Mouse (Mus musculus) heart, embryonic 15.5 days (tissue): ENCODE results near the gene Fnip2. TPM values are rescaled to one million over a fixed set of nuclear protein-coding genes. Genes with fewer than 3 reads are reported as not detected.
"Not testable (repeated sequence)": the region's sequence is repeated elsewhere in the genome, so short reads cannot be mapped to it uniquely, and the experiment has no call there.

Experiments
- ATAC-seq: fragments of 200-750 bp; cut with Nextera tagmentation; replicated peaks from 2 replicates; pipeline ENCODE4 v1.8.0; 2017; ENCODE audit warnings: low read depth, moderate TSS enrichment; ENCODE audit not compliant: insufficient number of reproducible peaks, insufficient read depth, low FRiP score
- H3K27ac ChIP-seq: fragments of 300-500 bp; sonication (generic); 2 replicates; pipeline ENCODE4 v1.5.1; 2015; ENCODE audit warnings: mild to moderate bottlenecking, inconsistent platforms
- H3K27me3 ChIP-seq: fragments of 300-500 bp; sonication (generic); 2 replicates; pipeline ENCODE4 v1.6.1; 2015; ENCODE audit warnings: inconsistent platforms
- H3K36me3 ChIP-seq: fragments of 300-500 bp; sonication (generic); 2 replicates; pipeline ENCODE4 v1.6.1; 2015; ENCODE audit warnings: mild to moderate bottlenecking, inconsistent platforms
- H3K4me1 ChIP-seq: fragments of 300-500 bp; sonication (generic); replicated peaks from 2 replicates; pipeline ENCODE4 v1.6.1; 2015; ENCODE audit warnings: inconsistent platforms
- H3K4me2 ChIP-seq: fragments of 300-500 bp; sonication (generic); 2 replicates; pipeline ENCODE4 v1.6.1; 2015; ENCODE audit warnings: inconsistent platforms, mild to moderate bottlenecking, moderate library complexity
- H3K4me3 ChIP-seq: fragments of 300-500 bp; sonication (generic); 2 replicates; pipeline ENCODE4 v1.5.1; 2015; ENCODE audit warnings: mild to moderate bottlenecking, inconsistent platforms
- H3K9ac ChIP-seq: fragments of 300-500 bp; sonication (generic); 2 replicates; pipeline ENCODE4 v1.6.1; 2015; ENCODE audit warnings: mild to moderate bottlenecking, inconsistent platforms
- H3K9me3 ChIP-seq: fragments of 300-500 bp; sonication (generic); replicated peaks from 2 replicates; pipeline ENCODE4 v1.6.1; 2016; ENCODE audit warnings: inconsistent platforms
- WGBS: fragments of 180-500 bp; shearing (Covaris S2); methylation state at CpG from one replicate; pipeline ENCODE4 v1.1.7; 2015; ENCODE audit warnings: mixed read lengths; 5-methylcytosine and 5-hydroxymethylcytosine counted together
- polyA plus RNA-seq: library from polyadenylated mRNA; unstranded; fragments of >200 nt; fragmentation: Nextera tagmentation; extraction: Ambion mirVana; gene quantifications from 2 replicates; pipeline ENCODE4 v1.2.1, GENCODE M21; 2015

Fnip2 gene
- polyA plus RNA-seq, 1 experiment from 2014 or later: 2.9 TPM

DNA sequence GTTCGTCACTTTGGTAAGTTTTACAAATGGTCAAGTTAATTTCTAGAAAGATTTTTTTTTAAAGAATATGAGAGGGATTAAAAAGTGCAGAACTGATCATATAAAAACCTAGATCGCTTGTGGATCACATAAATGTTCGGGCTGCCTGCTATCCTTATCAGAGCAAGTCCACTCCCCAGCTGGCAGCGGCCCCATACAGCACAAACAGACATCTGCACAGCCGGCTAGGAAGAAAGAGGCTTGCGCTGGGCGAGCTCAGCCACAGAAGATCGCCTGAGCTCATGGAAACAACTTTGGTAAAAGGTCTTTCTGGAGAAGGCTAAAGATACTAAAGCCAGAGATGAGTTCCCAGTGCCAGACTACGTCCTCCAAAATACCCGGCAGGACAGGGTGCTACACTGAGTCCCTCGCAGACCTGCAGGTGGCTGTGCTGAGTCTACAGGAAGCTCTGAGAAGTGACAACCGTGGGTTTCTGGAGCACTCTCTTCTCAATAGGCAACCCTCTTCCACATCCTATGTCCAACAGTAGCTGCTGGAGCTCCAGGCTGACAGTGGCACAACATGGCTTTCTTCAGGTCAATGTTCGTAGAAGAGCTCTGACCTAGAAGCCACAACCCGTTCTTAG, 108.8 kb downstream of the Fnip2 start:
- no peak overlapping the region for H3K4me3 ChIP-seq
- H3K9ac ChIP-seq: no peak overlapping the region
- no peaks in the 10 kb centered on the region for H3K9me3 ChIP-seq
- peaks cover 13% of the 10 kb centered on the region for H3K36me3 ChIP-seq
- H3K27ac ChIP-seq: no peak overlapping the region
- ATAC-seq: no peak
- H3K4me2 ChIP-seq: no peak overlapping the region
- WGBS: 69% methylated on average over 14 of the region's 14 CpGs
- no peaks in the 10 kb centered on the region for H3K27me3 ChIP-seq
- no peaks in the 10 kb centered on the region for H3K4me1 ChIP-seq

- H3K9me3 ChIP-seq: no peaks in the 10 kb centered on the region
- 62% methylated on average over 11 of the region's 11 CpGs for WGBS
- H3K9ac ChIP-seq: no peak overlapping the region
- no peaks in the 10 kb centered on the region for H3K27me3 ChIP-seq
- no peak overlapping the region for H3K4me2 ChIP-seq
- ATAC-seq: no peak
- no peak overlapping the region for H3K27ac ChIP-seq
- peaks cover 7% of the 10 kb centered on the region for H3K36me3 ChIP-seq
- no peak overlapping the region for H3K4me3 ChIP-seq
- H3K4me1 ChIP-seq: no peaks in the 10 kb centered on the region
Measured at GRCm38 (mm10) chr3:79455761-79456160, 111.8 kb downstream of the Fnip2 start.

DNA sequence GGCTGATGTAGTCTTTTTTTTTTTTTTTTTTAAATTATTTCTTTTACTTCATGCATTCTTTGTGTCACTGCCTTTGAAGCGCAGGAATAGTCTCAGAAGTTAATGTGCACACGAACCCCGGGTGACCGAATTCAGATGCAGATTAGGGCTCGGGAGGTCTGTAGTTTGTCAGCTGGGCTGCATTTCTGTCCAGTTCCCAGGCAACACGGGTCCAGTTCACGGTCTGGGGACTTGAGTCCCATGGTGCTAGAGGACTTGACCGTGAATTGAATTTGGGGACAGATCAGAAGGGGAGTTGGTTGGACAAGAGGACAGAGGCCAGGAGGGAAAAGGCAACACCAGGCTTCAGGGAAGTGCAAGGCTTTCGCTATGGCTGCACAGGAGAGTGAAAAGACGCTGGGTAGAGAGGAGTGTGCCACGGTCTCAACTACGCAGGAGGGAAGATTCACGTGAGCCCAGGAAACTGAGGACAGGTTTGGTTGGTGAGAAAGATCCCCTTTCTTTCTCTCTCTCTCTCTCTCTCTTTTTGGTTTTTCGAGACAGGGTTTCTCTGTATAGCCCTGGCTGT, 114.8 kb downstream of the Fnip2 start:
- H3K27me3 ChIP-seq: no peaks in the 10 kb centered on the region
- no peak overlapping the region for H3K27ac ChIP-seq
- no peak for ATAC-seq
- H3K4me2 ChIP-seq: no peak overlapping the region
- WGBS: 79% methylated on average over 14 of the region's 14 CpGs
- no peak overlapping the region for H3K9ac ChIP-seq
- H3K9me3 ChIP-seq: no peaks in the 10 kb centered on the region
- no peaks in the 10 kb centered on the region for H3K4me1 ChIP-seq
- H3K36me3 ChIP-seq: no peaks in the 10 kb centered on the region
- H3K4me3 ChIP-seq: no peak overlapping the region

DNA sequence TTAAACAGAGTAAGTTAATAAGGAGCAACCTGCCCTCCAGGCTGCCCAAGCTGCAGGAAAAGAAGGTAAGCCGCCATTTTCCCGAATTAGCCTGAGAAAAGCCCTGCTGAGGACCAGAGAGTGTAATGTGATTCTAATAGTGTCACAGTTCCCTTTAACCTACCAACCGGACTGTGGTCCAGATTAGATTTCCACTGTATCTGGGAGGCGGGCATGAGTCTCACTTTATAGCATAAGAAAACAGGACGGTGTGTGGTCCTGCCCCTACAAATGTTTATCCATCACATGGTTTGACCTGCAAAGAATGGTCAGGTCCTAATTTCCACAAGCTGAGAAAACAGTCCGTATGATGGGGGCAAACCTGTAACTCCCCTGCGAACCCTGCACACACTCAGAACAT, 118.2 kb downstream of the Fnip2 start:
- H3K4me3 ChIP-seq: no peak overlapping the region
- WGBS: 82% methylated on average over 7 of the region's 7 CpGs
- no peak overlapping the region for H3K27ac ChIP-seq
- no peak for ATAC-seq
- no peak overlapping the region for H3K4me2 ChIP-seq
- H3K9ac ChIP-seq: no peak overlapping the region
- H3K27me3 ChIP-seq: no peaks in the 10 kb centered on the region
- 0 out of 2 replicates have a peak, but pooled peaks cover 2% of the 10 kb centered on the region for H3K4me1 ChIP-seq
- no peaks in the 10 kb centered on the region for H3K9me3 ChIP-seq
- H3K36me3 ChIP-seq: no peaks in the 10 kb centered on the region

DNA sequence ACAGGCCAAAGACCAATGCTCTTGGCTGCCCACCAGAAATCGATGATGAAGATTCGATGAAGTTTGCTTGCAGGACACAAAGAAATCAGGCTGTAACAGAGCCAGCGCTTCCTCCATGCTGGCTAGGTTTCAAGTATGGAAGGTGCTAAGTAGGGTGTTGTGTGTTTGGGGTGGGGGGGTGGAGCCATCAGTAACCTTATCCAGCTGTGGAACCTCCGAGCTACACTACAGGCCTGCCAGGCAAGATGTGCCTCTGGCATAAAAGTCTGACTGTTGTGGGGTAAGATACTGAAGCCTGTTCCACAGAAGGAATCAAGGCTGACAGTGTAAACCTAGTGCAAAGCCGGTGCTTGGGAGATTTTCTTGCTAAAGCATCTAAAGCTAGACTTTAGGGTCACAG, 119.2 kb downstream of the Fnip2 start:
- no peak for ATAC-seq
- Histone ChIP-seq H3K27ac (no peak overlapping the region), H3K4me1 (0 out of 2 replicates have a peak, but pooled peaks cover 2% of the 10 kb centered on the region), H3K4me3 (no peak overlapping the region), H3K36me3 (no peaks in the 10 kb centered on the region), H3K9ac (no peak overlapping the region), H3K9me3 (no peaks in the 10 kb centered on the region), H3K4me2 (no peak overlapping the region), H3K27me3 (no peaks in the 10 kb centered on the region)
- WGBS: 79% methylated on average over 5 of the region's 5 CpGs

DNA sequence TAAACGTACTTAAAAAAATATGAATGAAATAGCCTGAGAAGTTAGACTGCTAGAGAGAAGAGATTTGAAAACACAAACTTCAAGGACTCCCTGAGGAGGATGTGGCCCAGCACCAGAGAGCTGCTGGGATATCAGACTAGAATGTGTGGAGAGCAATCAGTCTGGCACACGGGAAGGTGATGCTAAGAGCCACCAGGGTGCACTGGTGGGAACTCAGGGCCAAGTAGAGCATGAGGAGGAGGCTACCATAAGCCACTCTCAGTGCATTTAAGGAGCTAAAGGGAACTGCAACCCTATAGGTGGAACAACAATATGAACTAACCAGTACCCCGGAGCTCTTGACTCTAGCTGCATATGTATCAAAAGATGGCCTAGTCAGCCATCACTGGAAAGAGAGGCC, 120.9 kb downstream of the Fnip2 start:
- not testable (repeated sequence) for H3K4me2 ChIP-seq, H3K4me1 ChIP-seq, H3K36me3 ChIP-seq, H3K27ac ChIP-seq, H3K27me3 ChIP-seq, H3K9ac ChIP-seq, ATAC-seq, H3K9me3 ChIP-seq, H3K4me3 ChIP-seq
- 70% methylated on average over 3 of the region's 3 CpGs for WGBS

DNA sequence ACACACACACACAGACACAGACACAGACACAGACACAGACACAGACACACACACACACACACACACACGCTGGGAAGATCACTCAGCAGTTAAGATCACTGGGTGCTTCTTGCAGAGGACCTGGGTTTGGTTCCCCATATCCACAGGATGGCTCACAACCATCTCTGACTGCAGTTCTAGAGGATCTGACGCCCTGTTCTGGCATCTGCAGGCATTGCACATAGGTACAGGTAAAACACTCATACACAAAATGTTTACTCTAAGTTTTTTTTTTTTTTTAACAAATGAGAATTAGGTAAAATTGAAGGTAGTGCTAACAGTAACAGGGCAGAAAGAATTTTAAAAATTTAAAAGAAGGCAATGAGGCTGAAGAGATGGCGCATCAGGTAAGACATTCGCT, 121.5 kb downstream of the Fnip2 start:
- Histone ChIP-seq H3K9me3 (no peaks in the 10 kb centered on the region), H3K4me2 (no peak overlapping the region), H3K4me1 (0 out of 2 replicates have a peak, but pooled peaks cover 2% of the 10 kb centered on the region), H3K36me3 (no peaks in the 10 kb centered on the region), H3K27me3 (no peaks in the 10 kb centered on the region), H3K27ac (no peak overlapping the region), H3K9ac (no peak overlapping the region), H3K4me3 (no peak overlapping the region)
- 88% methylated on average over 4 of the region's 4 CpGs for WGBS
- ATAC-seq: no peak

- H3K27me3 ChIP-seq: no peaks in the 10 kb centered on the region
- no peaks in the 10 kb centered on the region for H3K9me3 ChIP-seq
- 57% methylated on average over 8 of the region's 8 CpGs for WGBS
- H3K4me1 ChIP-seq: 0 out of 2 replicates have a peak, but pooled peaks cover 2% of the 10 kb centered on the region
- ATAC-seq: no peak
- no peaks in the 10 kb centered on the region for H3K36me3 ChIP-seq
- H3K4me2 ChIP-seq: no peak overlapping the region
- H3K9ac ChIP-seq: no peak overlapping the region
- no peak overlapping the region for H3K4me3 ChIP-seq
- H3K27ac ChIP-seq: no peak overlapping the region
Measured at GRCm38 (mm10) chr3:79445041-79445440, 122.6 kb downstream of the Fnip2 start.

GRCm38 (mm10) chr3:79443850-79444249, 123.7 kb downstream of the Fnip2 start:
- Histone ChIP-seq H3K9me3 (no peaks in the 10 kb centered on the region), H3K4me2 (no peak overlapping the region), H3K4me3 (no peak overlapping the region), H3K27me3 (no peaks in the 10 kb centered on the region), H3K36me3 (no peaks in the 10 kb centered on the region), H3K4me1 (0 out of 2 replicates have a peak, but pooled peaks cover 2% of the 10 kb centered on the region), H3K27ac (no peak overlapping the region), H3K9ac (no peak overlapping the region)
- ATAC-seq: no peak
- 62% methylated on average over 4 of the region's 4 CpGs for WGBS

DNA sequence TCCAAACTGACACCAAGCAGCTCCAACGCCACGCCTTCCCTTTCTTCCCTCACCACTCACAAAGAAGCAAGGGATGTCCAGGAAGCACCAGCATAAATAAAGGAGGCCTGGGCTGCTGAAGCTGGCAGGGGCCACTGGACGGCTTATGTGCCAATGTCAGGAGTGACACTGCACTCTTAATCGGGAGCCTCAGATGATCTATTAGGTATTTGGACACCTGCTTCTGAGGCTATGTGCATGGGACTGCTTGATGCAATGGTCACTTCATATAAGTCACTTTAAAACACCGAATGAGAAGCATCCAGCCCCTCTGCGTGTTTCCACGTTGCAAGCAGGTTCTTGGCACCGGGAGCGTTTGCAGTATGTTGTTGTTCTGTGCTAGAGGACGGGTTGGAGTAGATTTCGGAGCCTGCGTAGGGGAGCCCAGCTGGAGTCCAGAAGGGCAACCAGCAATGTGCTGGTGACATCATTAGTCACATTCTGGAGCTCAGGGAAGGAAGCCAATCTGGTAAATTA, 126.6 kb downstream of the Fnip2 start:
- no peaks in the 10 kb centered on the region for H3K36me3 ChIP-seq
- H3K4me1 ChIP-seq: 0 out of 2 replicates have a peak, but pooled peaks cover 2% of the 10 kb centered on the region
- no peak overlapping the region for H3K4me2 ChIP-seq
- no peak overlapping the region for H3K4me3 ChIP-seq
- no peak overlapping the region for H3K9ac ChIP-seq
- no peaks in the 10 kb centered on the region for H3K9me3 ChIP-seq
- H3K27ac ChIP-seq: no peak overlapping the region
- H3K27me3 ChIP-seq: no peaks in the 10 kb centered on the region
- ATAC-seq: no peak
- WGBS: 72% methylated on average over 12 of the region's 12 CpGs

GRCm38 (mm10) chr3:79438276-79438675, 129.3 kb downstream of the Fnip2 start:
- no peak for ATAC-seq
- no peak overlapping the region for H3K9ac ChIP-seq
- WGBS: 90% methylated on average over 3 of the region's 3 CpGs
- H3K4me1 ChIP-seq: no peaks in the 10 kb centered on the region
- no peaks in the 10 kb centered on the region for H3K9me3 ChIP-seq
- H3K36me3 ChIP-seq: no peaks in the 10 kb centered on the region
- no peak overlapping the region for H3K4me2 ChIP-seq
- H3K27me3 ChIP-seq: no peaks in the 10 kb centered on the region
- no peak overlapping the region for H3K27ac ChIP-seq
- H3K4me3 ChIP-seq: no peak overlapping the region

DNA sequence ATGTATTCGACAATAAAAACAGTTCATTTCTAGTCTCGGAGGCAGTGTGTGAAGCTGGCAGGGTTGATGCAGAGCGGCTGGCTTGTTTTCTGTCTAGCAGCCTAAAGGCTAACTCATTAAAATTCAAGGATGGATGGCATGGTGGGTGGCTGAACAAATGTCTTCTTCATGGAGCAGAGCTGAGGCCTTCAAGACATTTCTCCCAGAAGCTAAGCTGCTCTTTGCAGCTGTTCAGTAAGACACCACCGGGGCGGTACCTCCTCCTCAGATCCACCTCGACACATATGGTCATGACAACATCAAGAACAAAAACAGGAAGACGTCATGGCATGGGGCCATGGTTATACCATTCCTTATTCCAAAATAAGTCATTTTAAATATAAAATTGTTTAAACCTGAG, 131.4 kb downstream of the Fnip2 start:
- Histone ChIP-seq H3K4me1 (no peaks in the 10 kb centered on the region), H3K36me3 (no peaks in the 10 kb centered on the region), H3K4me3 (no peak overlapping the region), H3K27me3 (no peaks in the 10 kb centered on the region), H3K27ac (no peak overlapping the region), H3K9ac (no peak overlapping the region), H3K4me2 (no peak overlapping the region), H3K9me3 (no peaks in the 10 kb centered on the region)
- 81% methylated on average over 7 of the region's 7 CpGs for WGBS
- no peak for ATAC-seq
